Mouse (Mus musculus) C2C12 (cell line): ENCODE data around the gene Scd4. TPM values are rescaled to one million over a fixed set of nuclear protein-coding genes. Genes with fewer than 3 reads are reported as not detected.

ENCODE experiments used
- H3K27me3 ChIP-seq: one replicate; pipeline ENCODE4 v1.6.1; 2011; ENCODE audit not compliant: control insufficient read depth, insufficient read depth, insufficient read length
- H3K36me3 ChIP-seq: one replicate; pipeline ENCODE4 v1.6.1; 2011; ENCODE audit not compliant: control insufficient read depth, insufficient read depth
- H3K4me3 ChIP-seq: one replicate; pipeline ENCODE4 v1.5.1; 2011; ENCODE audit warnings: mild to moderate bottlenecking, control low read depth; ENCODE audit not compliant: poor library complexity, insufficient read depth, severe bottlenecking
- H3K79me2 ChIP-seq: one replicate; pipeline ENCODE4 v1.6.1; 2011; ENCODE audit not compliant: control insufficient read depth, insufficient read depth
- H3K79me3 ChIP-seq: one replicate; pipeline ENCODE4 v1.6.1; 2011; ENCODE audit warnings: low read depth, control low read depth
- H3ac ChIP-seq: one replicate; pipeline ENCODE3; 2011; ENCODE audit warnings: low read depth; ENCODE audit not compliant: control insufficient read depth, insufficient read length
- CEBPB ChIP-seq: IDR thresholded peaks from one replicate; pipeline ENCODE4 v1.6.1; 2011; ENCODE audit warnings: low read depth, mild to moderate bottlenecking, control low read depth, moderate library complexity
- CTCF ChIP-seq: IDR thresholded peaks from one replicate; pipeline ENCODE4 v1.5.1; 2011; ENCODE audit not compliant: control insufficient read depth, insufficient read depth, insufficient read length
- FOSL1 ChIP-seq: IDR thresholded peaks from one replicate; pipeline ENCODE4 v1.8.0; 2011; ENCODE audit warnings: mild to moderate bottlenecking, low read length; ENCODE audit not compliant: poor library complexity, insufficient read depth, severe bottlenecking
- MAX ChIP-seq: IDR thresholded peaks from one replicate; pipeline ENCODE4 v1.6.1; 2011; ENCODE audit warnings: mild to moderate bottlenecking, control low read depth
- MYOD1 ChIP-seq: IDR thresholded peaks from one replicate; pipeline ENCODE4 v1.6.1; 2011; ENCODE audit warnings: low read depth; ENCODE audit not compliant: control insufficient read depth, insufficient read length
- MYOG ChIP-seq: IDR thresholded peaks from one replicate; pipeline ENCODE4 v1.6.1; 2011; ENCODE audit not compliant: control insufficient read depth, insufficient read length; ENCODE audit errors: extremely low read depth
- USF1 ChIP-seq: IDR thresholded peaks from one replicate; pipeline ENCODE4 v1.6.1; 2011; ENCODE audit warnings: low read depth, mild to moderate bottlenecking, control low read depth, moderate library complexity
- long read RNA-seq, 2 experiments: library from polyadenylated mRNA; unstranded; transcript quantifications; one replicate each; pipeline ENCODE4 v2.0.0; 2019 to 2020
- polyA plus RNA-seq: library from polyadenylated mRNA; unstranded; fragments of >200 nt; fragmentation: generic; extraction: Trizol; gene quantifications from one replicate; pipeline ENCODE4 v1.2.1, GENCODE M21; 2012; ENCODE audit warnings: missing spikeins

Gene Scd4
- polyA plus RNA-seq, result 0.05 TPM
- long read RNA-seq, experiment 1, result 0 reads
- long read RNA-seq, experiment 2, result 0 reads

DNA sequence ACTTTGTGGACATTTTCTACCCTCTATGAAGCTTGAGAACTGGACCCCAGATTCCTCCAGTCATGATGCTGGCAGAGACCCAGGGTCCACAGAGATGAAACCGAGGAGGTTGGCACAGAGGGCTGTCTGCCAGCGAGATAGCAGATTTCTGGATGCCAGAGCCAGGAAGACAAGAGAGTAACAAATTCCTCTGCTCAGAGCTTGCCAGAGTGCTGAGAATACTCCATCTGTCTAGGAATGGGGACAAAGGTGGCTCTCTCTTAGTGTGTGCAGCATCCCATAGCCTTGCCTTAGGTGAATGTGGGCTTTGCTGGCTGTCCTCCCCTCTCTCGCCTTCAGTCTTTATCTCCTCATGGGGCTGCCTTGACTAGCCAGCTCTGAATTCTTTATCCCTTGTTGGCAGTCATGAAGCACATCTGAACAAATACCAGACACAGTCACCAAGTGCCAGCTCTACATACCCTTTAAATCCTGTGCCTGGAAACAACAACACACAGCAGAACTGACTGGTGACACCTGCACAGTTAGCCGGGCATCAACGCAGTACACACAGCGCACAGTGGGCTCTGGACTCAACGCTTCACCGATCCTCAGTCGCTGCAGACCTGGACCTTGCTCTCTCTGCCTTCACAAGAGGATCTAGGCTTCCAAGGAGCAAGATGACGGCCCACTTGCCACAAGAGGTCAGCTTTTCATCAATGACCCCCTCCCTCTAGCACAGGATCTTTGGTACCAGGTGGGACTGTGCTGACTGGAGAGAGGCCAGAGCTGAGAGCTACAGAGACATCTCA is at the start of gene Scd4:
TSS of gene Scd4 (plus strand) at position 260 of the 791 bp plus-strand sequence.
- no peaks in the 10 kb centered on the region for H3K27me3 ChIP-seq
- H3ac ChIP-seq, result no peak within 1 kb of the TSS
- no peak within 1 kb of the TSS for H3K4me3 ChIP-seq
- no peaks in the 10 kb centered on the region for H3K79me3 ChIP-seq
- H3K36me3 ChIP-seq, result no peaks in the 10 kb centered on the region
- H3K79me2 ChIP-seq, result no peaks in the 10 kb centered on the region
- TF ChIP-seq USF1 (no peak), MYOD1 (no peak), MAX (no peak), CTCF (no peak), CEBPB (no peak), FOSL1 (no peak), MYOG (no peak)

DNA sequence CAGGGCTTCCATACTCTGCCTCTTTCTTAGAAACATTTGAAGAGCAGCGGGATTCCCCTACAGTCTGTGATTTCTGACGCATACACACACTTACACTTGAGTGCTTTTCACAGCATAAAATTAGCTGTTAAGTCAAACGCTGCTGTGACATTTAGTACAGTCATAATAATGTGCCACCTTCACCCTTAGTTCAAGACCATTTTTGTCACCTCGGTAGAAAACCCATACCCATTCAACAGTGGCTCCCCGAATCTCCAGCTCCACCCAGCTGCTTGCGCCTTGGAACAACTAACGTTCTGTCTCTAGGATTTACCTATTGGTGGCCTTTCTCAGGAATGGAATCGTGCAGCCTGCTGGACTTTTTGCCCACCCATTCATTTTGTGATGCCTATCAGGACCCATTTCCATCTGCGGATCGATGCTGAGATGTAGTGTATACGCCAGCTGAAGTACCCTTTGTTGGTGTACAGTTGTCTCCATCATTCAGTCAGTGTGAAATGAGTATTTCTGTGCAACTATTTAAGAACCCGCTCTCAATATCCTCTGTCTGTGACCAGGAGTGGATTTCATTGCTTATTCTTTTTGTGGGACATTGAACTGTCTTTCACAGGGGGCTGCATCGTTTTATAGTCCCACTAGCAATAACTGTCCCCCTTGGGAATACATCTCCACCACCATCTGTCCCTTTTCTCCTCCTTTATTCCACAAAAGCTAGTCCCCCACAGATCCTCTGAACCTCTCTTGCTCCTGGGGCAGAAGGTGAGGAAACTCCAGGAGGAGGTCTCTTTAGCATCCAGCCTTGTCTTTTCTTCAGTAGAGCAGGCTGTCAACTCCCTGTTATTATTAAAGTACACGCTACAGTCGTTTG is 49.5 kb upstream of the Scd4 start:
- TF ChIP-seq MYOG (no peak), CTCF (no peak)
- H3K4me3 ChIP-seq, result no peak overlapping the region
- no peaks in the 10 kb centered on the region for H3K79me3 ChIP-seq
- H3K27me3 ChIP-seq, result no peaks in the 10 kb centered on the region
- H3K36me3 ChIP-seq, result no peaks in the 10 kb centered on the region
- H3K79me2 ChIP-seq, result no peaks in the 10 kb centered on the region
- H3ac ChIP-seq, result peak overlapping the region; percentile 13

DNA sequence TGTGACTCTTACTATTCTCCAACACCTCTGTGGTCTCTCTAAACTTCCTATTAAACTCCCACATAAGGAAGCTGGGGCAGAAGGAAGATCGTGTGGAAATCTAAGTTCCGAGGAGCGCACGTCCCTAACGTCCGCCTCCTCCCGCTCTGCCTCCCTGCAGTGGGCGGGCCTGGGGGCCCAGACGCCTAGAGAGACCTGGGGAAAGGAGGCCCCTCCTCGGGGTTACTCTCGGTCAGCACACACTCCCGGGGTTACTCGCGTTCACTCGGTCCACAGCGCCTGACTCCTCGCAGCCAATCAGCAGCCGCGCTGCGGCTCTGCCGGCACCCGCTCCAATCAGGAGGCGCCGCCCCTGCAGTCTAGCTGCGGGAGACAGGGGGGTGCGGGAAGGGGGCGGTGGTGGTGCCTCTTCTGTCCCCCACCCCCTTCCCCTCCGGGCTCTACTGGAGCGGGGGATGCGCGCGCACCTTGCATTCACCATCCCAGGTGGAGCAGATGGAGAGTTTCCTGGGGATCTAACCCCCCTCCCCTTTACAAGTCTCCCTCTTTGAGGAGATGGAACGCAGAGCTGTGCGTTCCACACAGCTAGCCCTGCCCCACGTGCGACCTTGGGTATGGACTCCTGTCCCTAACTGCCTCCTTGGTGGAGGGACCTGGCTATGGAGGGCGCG is 48.7 kb upstream of the Scd4 start:
- Histone ChIP-seq H3K36me3 (no peaks in the 10 kb centered on the region), H3K4me3 (peak overlapping the region; percentile 28), H3K79me2 (no peaks in the 10 kb centered on the region), H3ac (peak overlapping the region; percentile 45), H3K27me3 (no peaks in the 10 kb centered on the region), H3K79me3 (no peaks in the 10 kb centered on the region)
- TF ChIP-seq CEBPB (no peak), CTCF (no peak), USF1 (peak; percentile 74), MYOD1 (no peak), MYOG (no peak), FOSL1 (no peak), MAX (peak; percentile 20)

DNA sequence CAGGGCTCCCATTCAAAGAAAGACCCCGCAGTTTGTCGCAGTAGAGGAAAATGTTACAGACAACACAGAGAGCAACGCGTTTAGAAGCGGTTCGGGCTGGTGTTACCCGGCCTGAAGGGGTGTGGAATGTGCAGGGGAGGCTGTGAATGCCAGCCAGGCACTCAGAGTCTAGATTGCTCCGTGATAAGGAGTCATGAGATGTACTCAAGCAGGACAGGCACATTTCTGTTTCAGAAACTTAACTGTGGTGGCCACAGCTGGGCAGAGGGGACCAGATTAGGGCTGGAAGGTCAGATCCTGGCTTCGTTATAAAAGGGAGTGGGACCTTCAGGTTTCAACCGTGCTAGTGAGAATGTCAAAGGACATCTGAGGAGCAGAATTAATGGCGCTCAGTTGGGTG is 48.2 kb upstream of the Scd4 start:
- Histone ChIP-seq H3K79me3 (no peaks in the 10 kb centered on the region), H3K27me3 (no peaks in the 10 kb centered on the region), H3K36me3 (no peaks in the 10 kb centered on the region), H3K4me3 (peak overlapping the region; percentile 28), H3ac (peak overlapping the region; percentile 45), H3K79me2 (no peaks in the 10 kb centered on the region)
- peak; percentile 8 for TF ChIP-seq MAX
- no peak for TF ChIP-seq MYOG

DNA sequence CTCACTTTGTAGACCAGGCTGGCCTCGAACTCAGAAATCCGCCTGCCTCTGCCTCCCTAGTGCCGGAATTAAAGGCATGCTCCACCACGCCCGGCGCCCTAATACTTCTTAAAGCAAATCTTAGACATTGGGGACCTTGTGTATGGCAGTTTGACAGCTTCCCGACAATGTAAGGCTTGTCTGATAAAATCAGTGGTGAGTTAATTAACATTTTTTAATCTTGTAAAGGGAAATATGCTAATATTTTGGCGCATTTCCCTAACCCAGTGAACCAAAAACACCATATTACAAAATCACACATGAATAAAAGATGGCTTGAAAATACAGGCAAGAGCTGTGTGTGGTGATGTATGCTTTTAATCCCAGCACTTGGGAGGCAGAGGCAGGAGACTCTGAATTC is 47.3 kb upstream of the Scd4 start:
- Histone ChIP-seq H3K4me3 (no peak overlapping the region), H3ac (no peak overlapping the region), H3K27me3 (no peaks in the 10 kb centered on the region), H3K79me2 (no peaks in the 10 kb centered on the region), H3K79me3 (no peaks in the 10 kb centered on the region), H3K36me3 (no peaks in the 10 kb centered on the region)
- TF ChIP-seq CEBPB (no peak), CTCF (no peak), MYOG (no peak), MYOD1 (no peak), USF1 (no peak), MAX (no peak), FOSL1 (no peak)
